Mouse (Mus musculus): ENCODE data around the gene Polg2. TPM values are rescaled to one million over a fixed set of nuclear protein-coding genes. Genes with fewer than 3 reads are reported as not detected.
"Not testable (repeated sequence)": the region's sequence is repeated elsewhere in the genome, so short reads cannot be mapped to it uniquely, and the experiment has no call there.

Polg2 gene
- total RNA-seq (2021): 1 to 10 TPM; 3.0 TPM
- long read RNA-seq, experiment 1, partial matches to known transcripts: 0 of 2 reads
- long read RNA-seq, experiment 1, other reads (novel, unspliced or antisense): 0 of 2 reads
- long read RNA-seq, experiment 2, partial matches to known transcripts: 0 of 2 reads
- long read RNA-seq, experiment 2, other reads (novel, unspliced or antisense): 1 of 2 reads

DNA sequence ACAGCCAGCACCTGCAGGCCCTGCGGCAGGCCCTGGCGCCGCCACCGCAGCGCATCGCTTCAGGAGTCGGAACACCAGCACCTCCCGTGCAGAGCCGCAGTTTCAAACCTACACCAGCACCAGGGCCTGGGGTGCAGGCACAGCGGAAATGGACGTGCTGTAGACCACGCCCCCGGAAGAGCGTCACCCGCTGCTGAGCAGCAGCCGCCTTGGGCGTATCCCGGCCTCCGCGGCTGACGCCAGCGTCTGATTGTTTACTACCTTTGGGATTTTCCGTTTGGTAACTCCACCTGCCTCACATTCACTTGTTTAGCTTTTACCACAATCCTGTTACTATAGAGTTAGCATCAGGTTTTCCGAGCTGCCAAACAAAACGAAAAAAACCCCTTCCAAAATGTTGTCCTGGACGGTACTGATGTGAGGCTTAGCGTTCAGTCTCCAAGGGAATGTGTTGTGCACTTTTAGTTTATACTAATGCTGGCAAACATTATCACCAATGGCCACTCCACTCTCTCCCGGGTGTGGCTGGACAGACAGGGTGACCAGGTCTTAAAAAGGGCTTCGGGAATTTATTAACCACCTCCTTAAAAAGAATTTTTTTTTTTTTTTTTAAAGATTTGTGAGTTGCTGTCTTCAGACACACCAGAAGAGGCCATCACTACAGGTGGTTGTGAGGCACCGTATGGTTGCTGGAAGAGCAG lies at the start of gene Polg2:
Gene Polg2, minus strand, starts transcription at position 150 of the 701 bp plus-strand sequence.
- DNase-seq (ENCODE audit: low spot score in 2 of 2): peak; percentile 85 to 93

DNA sequence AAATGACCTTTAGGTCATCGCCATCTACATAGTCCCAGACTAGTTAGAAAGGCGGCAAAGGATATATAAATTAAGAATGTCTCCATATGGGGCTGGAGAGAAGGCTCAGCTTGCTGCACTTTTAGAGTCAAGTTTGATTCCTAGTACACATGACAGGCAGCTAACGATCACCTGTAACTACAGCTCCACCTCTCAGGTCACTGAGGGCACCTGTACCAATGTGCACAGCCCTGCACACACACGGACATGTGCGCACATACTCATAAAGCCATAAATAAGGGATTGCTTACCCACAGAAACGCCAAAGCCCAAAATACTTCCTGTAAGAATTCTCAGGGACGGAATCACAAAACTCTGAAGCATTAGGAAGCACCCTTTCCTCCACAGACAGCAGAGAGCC lies 48.7 kb upstream of the Polg2 start:
- no peak for DNase-seq (ENCODE audit: low spot score in 2 of 2)

DNA sequence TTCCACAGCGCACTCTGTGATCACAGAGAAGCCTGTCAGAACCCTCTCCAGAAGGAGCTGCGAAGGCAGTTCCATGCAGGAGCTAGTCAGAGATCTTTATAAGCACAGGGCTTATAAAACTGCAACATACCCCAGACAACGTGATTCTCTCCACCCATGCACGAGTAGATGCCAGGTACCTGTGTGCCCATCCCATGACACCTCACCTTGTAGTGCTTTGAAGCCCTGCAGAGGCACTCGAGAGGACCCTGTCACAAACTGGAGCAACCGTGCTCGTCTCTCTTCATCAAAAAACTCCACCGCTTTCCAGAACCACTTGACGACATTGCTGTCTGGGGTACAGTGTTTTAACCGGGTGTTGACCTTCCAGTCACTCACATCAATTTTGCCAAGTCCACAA lies 45.1 kb upstream of the Polg2 start:
- no peak for DNase-seq (ENCODE audit: low spot score in 2 of 2)

DNA sequence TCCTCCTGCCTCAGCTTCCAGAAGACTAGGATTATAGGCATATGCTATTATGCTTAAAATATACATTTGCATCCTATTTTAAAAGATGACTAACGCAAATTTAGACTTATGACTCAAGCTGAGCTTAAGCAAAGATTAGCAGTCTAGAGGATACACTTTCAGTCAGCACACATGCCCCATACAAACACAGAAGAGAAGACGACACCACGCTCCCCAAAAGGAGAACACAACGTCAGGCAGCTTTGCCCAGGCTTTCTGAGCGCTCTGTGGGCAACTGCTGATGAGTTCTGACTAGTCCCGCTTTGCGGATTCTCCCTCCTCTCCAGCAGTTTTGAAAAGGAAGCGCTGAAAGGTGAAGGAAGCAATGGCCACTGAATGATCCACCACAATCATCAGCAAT lies 44.4 kb upstream of the Polg2 start:
- DNase-seq (ENCODE audit: low spot score in 2 of 2): peak in 1 of 2 experiments; percentile 16

DNA sequence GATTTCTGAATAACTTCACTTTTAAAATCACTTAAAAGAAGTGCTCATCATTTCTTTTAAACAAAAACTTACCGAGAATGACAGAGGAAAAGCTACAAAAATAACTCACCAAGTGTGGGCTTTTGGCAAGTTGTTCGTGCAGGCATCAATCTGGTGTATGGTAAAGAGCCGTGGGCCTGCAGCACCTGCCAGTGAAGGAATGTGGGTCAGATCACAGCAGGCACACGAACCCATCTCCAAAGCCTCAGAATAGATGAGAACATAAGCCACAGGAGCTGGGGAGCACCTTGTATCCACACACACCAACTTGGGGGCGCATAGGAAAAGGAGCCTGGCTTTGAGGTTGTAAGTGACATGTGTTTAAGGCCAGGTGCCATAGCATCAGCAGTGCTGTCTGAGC lies 43.6 kb upstream of the Polg2 start:
- DNase-seq (ENCODE audit: low spot score in 2 of 2): peak; percentile 50 to 72

DNA sequence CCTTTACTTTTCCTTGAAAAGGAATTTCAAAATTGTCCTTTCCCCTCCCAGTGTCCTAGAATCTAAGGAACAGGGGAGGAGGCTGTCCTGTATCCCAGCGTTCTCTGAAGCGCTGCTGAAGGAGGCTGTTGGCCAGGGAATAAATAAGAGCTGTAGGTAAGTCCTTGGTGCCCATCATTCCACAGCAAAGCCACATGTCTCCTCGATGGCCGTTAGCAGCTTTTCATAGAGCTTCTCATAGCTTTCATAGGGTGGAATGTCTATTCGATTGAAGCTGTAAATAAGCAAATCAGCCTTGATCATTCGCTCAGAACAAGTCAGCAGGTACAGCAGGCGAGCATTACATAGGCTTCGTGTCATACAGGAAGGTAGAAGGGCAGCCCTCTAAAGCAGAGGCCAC lies 43.2 kb upstream of the Polg2 start:
- DNase-seq (ENCODE audit: low spot score in 2 of 2): no peak

DNA sequence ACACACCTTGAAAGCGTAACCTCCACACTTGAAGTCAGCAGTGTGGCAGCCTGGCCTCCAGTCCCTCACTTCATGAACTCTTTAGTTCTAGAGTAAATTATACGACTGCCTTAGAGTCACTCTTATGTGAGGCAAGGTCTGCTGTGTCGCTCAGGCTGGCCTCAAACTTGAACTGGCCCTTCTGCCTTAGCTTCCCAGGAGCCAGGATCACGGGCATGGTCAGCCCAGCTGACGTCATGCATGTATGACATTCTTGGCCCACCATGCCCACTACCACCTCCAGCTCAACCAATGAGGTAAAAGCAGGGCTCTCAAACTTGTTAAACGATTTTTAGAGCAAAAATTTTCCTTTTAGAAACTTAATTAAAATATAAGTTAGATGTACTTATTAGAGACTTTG lies 42.1 kb upstream of the Polg2 start:
- peak in 1 of 2 experiments; percentile 1 for DNase-seq (ENCODE audit: low spot score in 2 of 2)

DNA sequence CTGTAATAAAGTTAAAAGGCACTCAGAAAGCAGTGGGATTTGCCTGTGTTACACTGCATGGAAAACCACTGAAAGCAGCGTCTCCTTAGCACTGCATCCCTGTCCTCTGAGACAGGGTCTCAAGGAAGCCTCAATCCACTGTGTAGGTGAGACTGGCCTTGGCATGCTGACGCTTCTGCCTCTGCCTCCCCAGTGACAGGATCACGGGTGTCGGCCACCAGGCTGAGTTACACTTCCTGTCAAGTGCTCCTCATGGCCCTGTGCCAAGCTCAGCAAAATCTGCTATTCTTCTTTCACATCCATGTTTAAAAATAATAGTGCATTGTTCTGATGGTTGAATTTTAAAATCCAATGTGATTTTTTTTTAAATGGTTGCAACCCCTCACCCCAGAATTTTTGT lies 41.6 kb upstream of the Polg2 start:
- peak; percentile 39 to 40 for DNase-seq (ENCODE audit: low spot score in 2 of 2)

DNA sequence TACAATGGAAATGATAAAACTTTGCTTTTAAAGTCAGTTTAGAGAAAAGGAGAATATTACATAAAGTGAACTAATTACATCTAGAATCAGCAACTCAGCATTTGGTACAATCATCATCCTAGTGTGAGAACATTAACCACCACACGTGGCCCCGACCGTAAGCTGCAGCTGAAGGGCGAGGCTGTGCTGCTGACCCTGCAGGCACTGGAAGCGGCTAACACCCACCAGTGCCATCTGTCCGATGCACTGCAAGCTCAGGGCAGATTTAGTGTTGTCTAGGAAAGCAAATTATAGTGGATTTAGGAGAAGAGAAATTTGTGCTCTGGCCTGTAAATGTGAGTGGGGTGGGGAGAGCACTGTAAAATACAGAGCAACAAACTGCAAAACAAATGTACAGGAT lies 40.9 kb upstream of the Polg2 start:
- peak in 1 of 2 experiments; percentile 22 for DNase-seq (ENCODE audit: low spot score in 2 of 2)

DNA sequence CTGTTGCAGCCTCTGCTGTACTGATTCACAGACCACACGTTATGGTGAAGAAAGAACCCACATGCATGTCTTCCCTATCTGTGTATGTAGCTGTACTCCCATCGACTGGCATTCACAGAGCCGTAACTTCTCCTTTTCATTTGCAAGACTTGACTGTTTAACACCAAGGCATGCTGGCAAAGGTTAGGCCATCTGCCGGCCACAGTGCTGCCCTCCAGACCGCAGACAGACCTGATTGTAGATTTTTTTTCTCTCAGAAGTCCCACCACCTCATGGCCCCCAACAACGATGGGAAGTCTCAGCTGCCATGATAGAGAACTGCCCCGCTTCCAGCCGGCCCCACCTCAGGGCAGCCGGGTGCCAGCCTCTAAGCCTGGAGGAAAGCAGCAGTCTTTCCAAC lies 40.3 kb upstream of the Polg2 start:
- DNase-seq (ENCODE audit: low spot score in 2 of 2): no peak

DNA sequence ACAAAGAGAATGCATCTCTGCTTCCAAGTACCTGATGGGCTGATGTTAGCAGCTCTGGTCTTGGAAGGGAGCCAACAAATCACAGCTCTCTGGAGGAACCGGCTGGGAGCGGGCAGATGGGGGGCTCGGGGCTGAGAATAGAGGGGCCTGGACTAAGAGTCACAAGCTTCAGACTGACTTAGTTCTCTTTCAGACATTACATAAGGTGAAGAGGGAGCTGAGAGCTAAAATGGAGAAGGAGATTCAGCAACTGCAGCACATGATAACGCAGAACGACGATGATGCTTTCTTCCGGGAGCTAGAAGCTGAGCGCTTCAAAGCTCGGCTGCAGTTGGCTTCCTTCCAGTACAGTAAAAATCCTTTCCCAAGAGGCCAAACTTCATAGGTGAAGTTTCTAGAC lies 39.0 kb upstream of the Polg2 start:
- peak in 1 of 2 experiments; percentile 34 for DNase-seq (ENCODE audit: low spot score in 2 of 2)

DNA sequence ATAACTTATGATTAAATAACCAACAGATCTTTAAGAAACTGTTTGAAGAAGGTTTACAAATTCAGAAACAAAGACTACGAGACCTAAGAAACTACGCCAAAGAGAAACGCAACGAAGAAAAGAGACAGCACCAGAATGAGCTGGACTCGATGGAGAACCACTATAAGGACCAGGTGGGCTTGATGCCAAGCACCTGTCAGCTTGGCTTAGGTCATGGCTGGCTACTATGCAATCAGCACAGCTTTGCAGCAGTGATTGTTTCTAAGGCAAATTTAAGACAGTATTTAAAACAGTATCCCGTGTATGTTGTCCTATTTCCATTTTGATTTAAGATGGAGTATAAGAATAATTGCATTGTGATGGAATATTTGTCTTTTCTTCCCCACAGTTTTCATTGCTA lies 38.5 kb upstream of the Polg2 start:
- DNase-seq (ENCODE audit: low spot score in 2 of 2): peak in 1 of 2 experiments; percentile 2

DNA sequence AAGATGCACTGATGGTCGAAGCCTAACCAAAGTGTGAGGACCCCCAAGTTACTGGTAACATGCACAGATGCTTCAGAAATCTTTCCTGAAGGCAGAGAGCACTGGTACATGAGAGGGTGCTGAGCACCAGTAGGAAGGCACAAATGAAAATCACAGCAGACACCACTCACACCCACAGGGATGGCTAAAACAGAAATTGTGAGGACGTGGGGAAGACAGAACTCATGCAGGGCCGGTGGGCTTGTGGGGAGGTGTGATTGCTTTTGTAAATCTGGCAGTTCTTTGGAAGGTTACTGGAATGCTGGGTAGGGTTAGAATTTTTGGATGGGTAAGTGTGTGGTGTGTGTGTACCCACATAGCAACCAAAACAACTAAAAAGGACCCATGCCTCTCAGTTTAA lies 37.8 kb upstream of the Polg2 start:
- DNase-seq (ENCODE audit: low spot score in 2 of 2): peak in 1 of 2 experiments; percentile 39

DNA sequence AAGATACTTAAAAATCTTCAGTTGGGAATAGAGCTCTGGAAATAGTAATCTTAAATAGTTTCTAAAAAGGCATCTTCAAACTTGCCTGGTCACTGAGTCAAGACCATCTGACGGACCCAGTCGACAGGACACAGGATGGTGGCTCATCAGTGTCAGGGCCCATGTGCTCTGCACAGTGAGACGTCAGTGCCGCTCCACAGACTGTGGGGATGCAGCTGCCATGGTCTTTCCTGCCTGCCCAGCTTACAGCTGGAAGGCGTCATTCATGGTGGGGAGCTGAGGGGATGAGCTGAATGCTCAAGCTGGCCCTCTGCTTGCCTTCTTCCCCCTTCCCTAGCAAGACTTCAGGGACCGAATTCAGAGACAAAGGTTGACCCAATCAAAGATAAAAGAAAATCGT lies 37.0 kb upstream of the Polg2 start:
- DNase-seq (ENCODE audit: low spot score in 2 of 2): no peak

DNA sequence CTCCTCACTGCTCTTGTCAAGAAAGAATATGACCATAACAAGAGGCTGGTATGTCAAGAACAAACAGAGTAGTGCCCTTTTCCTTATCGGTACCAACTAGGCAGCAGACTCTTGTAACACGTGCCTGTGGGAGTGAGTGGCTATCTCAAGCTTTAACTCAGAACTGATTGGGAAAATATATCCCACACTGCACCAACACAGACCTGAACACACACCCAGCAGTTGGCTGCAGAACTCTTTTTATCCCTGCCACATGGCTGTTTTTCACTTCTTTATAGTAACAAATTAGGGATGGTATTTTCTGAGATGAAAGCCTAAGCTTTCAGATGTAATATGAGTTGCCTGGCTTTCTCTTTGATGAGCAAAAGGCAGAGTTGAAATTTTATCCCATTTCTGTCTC lies 36.4 kb upstream of the Polg2 start:
- DNase-seq (ENCODE audit: low spot score in 2 of 2): peak in 1 of 2 experiments; percentile 4

DNA sequence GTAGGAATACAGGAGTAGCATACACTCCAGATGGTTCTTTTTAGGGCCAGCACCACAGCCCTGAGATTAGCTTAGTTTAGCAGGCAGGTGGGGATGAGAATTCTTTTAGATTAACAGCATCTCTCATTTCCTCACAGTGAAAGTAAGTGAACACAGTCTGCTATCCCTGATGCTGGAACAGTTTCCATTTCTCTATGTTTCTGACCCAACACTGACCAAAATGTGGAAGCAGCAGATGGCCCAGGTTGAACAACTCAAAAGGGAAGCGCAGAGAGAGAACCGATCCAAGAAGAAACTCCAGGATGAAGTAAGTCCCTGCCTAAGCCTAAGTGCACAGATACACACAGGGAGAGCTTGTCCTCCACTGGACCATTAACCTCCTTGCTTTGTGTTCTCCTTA lies 36.0 kb upstream of the Polg2 start:
- DNase-seq (ENCODE audit: low spot score in 2 of 2): no peak

DNA sequence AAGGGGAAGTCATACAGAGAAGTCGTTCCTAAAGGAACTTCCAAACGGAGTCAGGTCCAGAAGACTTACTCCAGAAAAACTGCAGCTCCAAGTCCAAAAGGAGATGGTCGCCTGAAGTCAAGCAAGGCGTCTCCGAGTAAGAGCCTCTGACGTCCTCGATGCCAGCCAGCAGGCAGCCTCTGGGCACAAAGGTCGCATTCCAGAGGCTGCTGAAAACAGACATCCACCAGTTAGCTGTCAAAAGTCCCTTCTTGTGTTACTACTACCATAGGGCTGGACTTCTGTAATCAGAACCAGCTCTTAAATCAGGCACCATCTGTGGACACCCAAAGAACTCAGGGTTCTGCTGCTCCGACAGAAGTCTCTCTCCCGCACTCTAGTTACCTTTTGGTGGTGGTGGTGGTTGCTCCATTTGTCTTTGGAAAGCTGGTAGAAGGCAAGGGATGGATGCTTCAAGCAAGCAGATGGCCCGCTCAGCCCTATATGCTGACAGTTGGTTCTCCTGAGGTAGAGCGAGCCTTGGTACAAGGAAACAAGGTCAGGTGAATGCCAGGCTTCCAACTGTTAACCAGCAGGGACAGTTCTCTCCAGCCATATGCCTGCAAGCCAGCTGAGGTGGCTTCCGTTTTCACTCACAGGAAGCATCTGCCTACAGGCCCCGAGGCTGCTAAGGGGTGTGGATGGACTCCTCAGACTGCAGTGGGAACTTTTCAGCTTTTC lies 35.4 kb upstream of the Polg2 start:
- peak in 1 of 2 experiments; percentile 16 for DNase-seq (ENCODE audit: low spot score in 2 of 2)

DNA sequence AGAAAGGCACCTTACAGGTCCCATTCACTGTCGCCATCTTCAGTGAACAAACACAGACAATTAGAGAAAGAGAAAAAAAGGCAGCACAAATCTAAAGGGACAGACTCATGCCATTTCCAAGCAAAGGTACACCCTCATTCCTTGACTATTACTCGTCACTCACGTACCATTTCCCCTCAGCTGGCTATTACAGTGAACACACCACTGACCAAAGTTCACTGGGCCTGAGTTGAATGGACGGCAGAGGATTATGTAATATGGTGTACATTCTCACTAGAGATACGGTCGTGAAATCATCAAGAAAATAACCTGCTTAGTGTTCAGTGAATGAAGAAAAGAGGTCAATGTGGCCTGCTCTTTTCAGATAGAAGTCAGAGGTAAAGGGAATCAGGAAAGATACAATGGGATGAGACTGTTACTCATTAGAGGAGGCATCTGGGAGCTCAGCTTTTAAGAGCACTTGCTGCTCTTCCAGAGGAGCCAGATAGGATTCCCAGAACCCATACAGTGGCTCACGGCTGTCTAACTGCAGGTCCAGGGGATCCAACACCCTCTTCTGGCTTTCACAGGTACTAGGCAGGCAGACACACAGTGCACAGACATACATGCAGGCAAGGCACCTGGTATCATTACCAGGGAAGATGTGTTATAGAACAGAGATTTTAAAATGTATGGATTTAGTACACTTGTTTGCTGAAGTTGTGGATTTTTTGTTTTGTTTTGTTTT lies 33.2 kb upstream of the Polg2 start:
- DNase-seq (ENCODE audit: low spot score in 2 of 2): no peak

DNA sequence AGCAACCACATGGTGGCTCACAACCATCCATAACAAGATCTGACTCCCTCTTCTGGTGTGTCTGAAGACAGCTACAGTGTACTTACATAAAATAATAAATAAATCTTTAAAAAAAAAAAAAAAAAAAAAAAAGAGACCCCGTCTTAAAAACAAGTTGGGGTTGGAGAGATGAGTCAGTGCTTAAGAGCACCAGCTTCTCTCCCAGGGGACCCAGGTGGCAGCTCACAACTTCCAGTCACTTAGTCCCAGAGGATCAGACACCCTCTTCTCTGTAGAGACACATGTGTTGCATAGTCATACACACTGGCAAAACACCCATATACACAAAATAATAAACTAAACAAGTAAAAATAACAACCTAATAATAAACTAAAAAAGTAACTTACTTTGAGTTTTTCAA lies 28.1 kb upstream of the Polg2 start:
- not testable (repeated sequence) for DNase-seq (ENCODE audit: low spot score in 2 of 2)

DNA sequence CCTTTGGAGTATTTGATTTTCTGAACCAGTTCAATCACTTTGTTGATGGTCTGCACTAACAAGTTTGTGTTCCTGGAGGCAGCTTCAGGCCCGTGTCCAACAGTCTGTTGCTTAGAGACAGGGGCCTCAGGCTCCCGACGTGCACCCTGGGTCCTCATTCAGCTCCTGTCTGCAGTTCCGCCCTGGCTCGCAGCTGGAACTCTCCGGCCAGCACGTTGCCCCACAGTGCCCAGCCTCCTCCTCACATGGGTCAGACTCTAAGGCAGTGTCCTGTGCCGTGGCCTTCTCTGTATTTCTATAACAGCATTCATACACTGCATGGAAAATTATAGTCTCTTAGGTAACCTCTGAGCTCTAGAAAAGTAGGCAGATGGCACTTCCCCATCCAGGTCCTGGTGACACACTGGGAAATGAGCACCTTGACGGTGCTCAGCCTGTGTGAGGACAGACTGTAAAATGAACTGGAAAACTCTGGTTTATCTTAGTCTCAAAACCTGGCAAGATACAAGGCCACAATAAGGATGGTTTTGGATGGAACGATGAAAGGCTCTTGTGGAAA lies 22.8 kb upstream of the Polg2 start:
- DNase-seq (ENCODE audit: low spot score in 2 of 2): no peak

DNA sequence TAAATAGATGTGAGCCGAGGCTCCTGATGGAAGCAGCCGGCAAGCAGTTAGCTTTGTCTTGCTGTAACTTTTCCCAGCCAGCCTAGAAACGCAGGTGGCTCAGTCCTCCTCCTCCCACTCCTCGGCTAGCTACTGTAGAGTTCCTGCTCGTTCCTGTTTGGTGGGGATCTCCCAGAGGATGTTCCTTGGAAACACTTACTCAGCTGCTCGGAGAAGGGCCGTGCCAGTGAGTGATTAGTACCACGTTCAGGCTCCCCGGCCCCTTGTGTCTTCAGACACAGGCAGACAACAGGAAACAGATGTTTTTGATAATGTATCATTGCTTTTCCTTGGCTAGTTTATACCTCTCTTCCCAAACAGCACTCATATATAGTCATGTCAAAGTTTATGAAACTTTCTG lies 16.3 kb upstream of the Polg2 start:
- no peak for DNase-seq (ENCODE audit: low spot score in 2 of 2)
